Mouse (Mus musculus): Measurements from ENCODE around the gene Clybl.
A peak's percentile ranks its signal among the peaks of the same experiment; 100 is the strongest.

DNA sequence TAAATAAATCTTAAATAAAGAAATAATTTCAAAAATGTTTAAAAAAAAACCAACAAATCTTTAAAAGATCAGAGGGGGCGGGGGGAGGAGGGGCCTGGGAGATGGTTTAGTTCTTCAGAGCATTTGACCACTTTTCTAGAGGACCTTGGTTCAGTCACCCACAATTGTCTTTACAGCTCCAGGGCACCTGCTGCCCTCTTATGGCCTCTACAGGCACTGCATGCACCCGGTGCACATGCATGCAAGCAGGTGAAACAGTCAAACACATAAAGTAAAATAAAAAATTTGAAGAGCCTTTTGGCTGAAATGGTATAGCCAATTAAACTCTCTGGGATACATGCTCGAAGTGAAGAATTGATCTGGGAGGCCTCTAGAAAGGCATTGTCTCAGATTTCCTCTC lies 67.6 kb downstream of the Clybl start:
- peak; percentile 48; the same call in 1 of the 2 replicates for TF ChIP-seq CTCF (IDR thresholded peaks at IDR 0.05; ENCODE audit: borderline replicate concordance, extremely low read depth, insufficient read depth, insufficient read length)
- TF ChIP-seq POLR2A (IDR thresholded peaks at IDR 0.05; ENCODE audit: borderline replicate concordance, extremely low read depth, insufficient read depth, insufficient read length, poor library complexity, severe bottlenecking), result no peak

Measured in brain, embryonic 14.5 days (tissue).